In genomic region chr9:95815015-95815673, GRCm38 (mm10) we compare ENCODE assay signal across 16 mouse cellular contexts. TPM values are rescaled to one million over a fixed set of nuclear protein-coding genes. Genes with fewer than 3 reads are reported as not detected.
DNase-seq lines count a peak whose midpoint lies in the region; ATAC-seq and TF ChIP-seq lines count a peak whose summit lies in the region.
"Had no signal": no experiment of that assay in that cellular context is flagged by ENCODE, and none has a peak within 500 bp of the region (broad histone marks: within the 10 kb centered on the region; RNA-seq: fewer than 3 reads in every experiment).

No protein-coding gene starts in this region.

- no peak overlapping the region for H3K4me2 ChIP-seq in hindbrain, embryonic 11.5 days (replicated peaks; ENCODE audit: low read depth, low read length)
- no peak overlapping the region for H3K4me2 ChIP-seq in hindbrain, embryonic 16.5 days (ENCODE audit: low read length)
- H3K4me2 ChIP-seq: limb, embryonic 15.5 days had no signal

- no peaks in the 10 kb centered on the region for H3K27me3 ChIP-seq in hindbrain, embryonic 11.5 days (ENCODE audit: control insufficient read depth, insufficient read depth, low read length)
- H3K27me3 ChIP-seq in hindbrain, embryonic 16.5 days (replicated peaks; ENCODE audit: control insufficient read depth, insufficient read depth, low read length) = no peaks in the 10 kb centered on the region
- H3K27me3 ChIP-seq in MEL (ENCODE audit: control insufficient read depth in 1 of 2, insufficient read depth in 2 of 2, low read length in 2 of 2) = no peaks in the 10 kb centered on the region; a peak in 1 of 4 replicates
- H3K27me3 ChIP-seq in small intestine, adult 2 months (ENCODE audit: control insufficient read depth, insufficient read depth, low read length) = no peaks in the 10 kb centered on the region
- H3K27me3 ChIP-seq: limb, embryonic 15.5 days; Patski had no signal

- H3K9me3 ChIP-seq in hindbrain, embryonic 11.5 days (ENCODE audit: control insufficient read depth, low read length) = no peaks in the 10 kb centered on the region
- no peaks in the 10 kb centered on the region for H3K9me3 ChIP-seq in hindbrain, embryonic 16.5 days (ENCODE audit: control insufficient read depth, low read length)
- no peaks in the 10 kb centered on the region for H3K9me3 ChIP-seq in MEL (replicated peaks; ENCODE audit: insufficient read depth, low read length)
- H3K9me3 ChIP-seq: limb, embryonic 15.5 days had no signal

- peak overlapping the region; percentile 1; the same call in 1 of the 2 replicates for H3K27ac ChIP-seq in hindbrain, embryonic 11.5 days (ENCODE audit: low read depth, low read length)
- H3K27ac ChIP-seq in hindbrain, embryonic 16.5 days (ENCODE audit: low read depth, low read length) = no peak overlapping the region
- H3K27ac ChIP-seq in MEL (ENCODE audit: control insufficient read depth, low read depth, low read length) = no peak overlapping the region
- peak overlapping the region; percentile 93 for H3K27ac ChIP-seq in small intestine, adult 2 months (ENCODE audit: insufficient read depth, low read depth, low read length)
- H3K27ac ChIP-seq: limb, embryonic 15.5 days had no signal

- intact Hi-C loops in heart, postnatal 36 days (cut with DNase I) = no loop called here

- DNase-seq in hindbrain, embryonic 11.5 days (ENCODE audit: low spot score) = no peak
- DNase-seq in lung, postnatal 36 days = peak; percentile 34
- no peak for DNase-seq in lung, postnatal 14 days
- peak; percentile 52 for DNase-seq in MEL (ENCODE audit: low read depth, low spot score)
- no peak for DNase-seq in heart, postnatal 36 days
- DNase-seq: adrenal gland, postnatal 25 days; cerebellum, adult 9-11 months; gastrocnemius, postnatal 14 days; heart, postnatal 10 days; thymus, postnatal 14 days had no signal

- no peaks in the 10 kb centered on the region for H3K36me3 ChIP-seq in hindbrain, embryonic 11.5 days (ENCODE audit: control insufficient read depth, insufficient read depth, low read length)
- no peaks in the 10 kb centered on the region for H3K36me3 ChIP-seq in hindbrain, embryonic 16.5 days (ENCODE audit: control insufficient read depth, insufficient read depth, low read length)
- peaks cover 0 to 6% of the 10 kb centered on the region in 2 experiments; a peak in 2 of 4 replicates for H3K36me3 ChIP-seq in MEL (ENCODE audit: control insufficient read depth in 1 of 2, insufficient read depth in 2 of 2, low read length in 2 of 2)
- peaks cover 12% of the 10 kb centered on the region for H3K36me3 ChIP-seq in small intestine, adult 2 months (ENCODE audit: control insufficient read depth, insufficient read depth, low read length)
- H3K36me3 ChIP-seq: limb, embryonic 15.5 days had no signal

- ATAC-seq in hindbrain, embryonic 11.5 days (ENCODE audit: low FRiP score) = no peak
- no peak for ATAC-seq in hindbrain, embryonic 16.5 days
- ATAC-seq in megakaryocyte progenitor cell, adult 5-6 weeks (replicated peaks; ENCODE audit: poor library complexity) = no peak
- ATAC-seq: inflammation-experienced regulatory T-cells, adult 6 months; Patski had no signal

- no peak overlapping the region for H3K4me3 ChIP-seq in hindbrain, embryonic 11.5 days (ENCODE audit: low read depth, low read length)
- H3K4me3 ChIP-seq in hindbrain, embryonic 16.5 days (ENCODE audit: low read length) = no peak overlapping the region
- H3K4me3 ChIP-seq in MEL (ENCODE audit: control insufficient read depth in 1 of 2, insufficient read depth in 1 of 2, low read depth in 2 of 2, low read length in 2 of 2) = no peak overlapping the region
- peak overlapping the region; percentile 61 for H3K4me3 ChIP-seq in small intestine, adult 2 months (ENCODE audit: low read depth, low read length)
- H3K4me3 ChIP-seq: limb, embryonic 15.5 days had no signal

- no peak for TF ChIP-seq RAD21 in MEL (IDR thresholded peaks at IDR 0.05; ENCODE audit: low read depth, low read length)

- TF ChIP-seq EP300 in MEL (IDR thresholded peaks at IDR 0.05; ENCODE audit: low read depth in 1 of 2, low read length in 2 of 2) = no peak

- no peaks in the 10 kb centered on the region for H3K4me1 ChIP-seq in hindbrain, embryonic 11.5 days (replicated peaks; ENCODE audit: control insufficient read depth, insufficient read depth, low read length)
- H3K4me1 ChIP-seq in hindbrain, embryonic 16.5 days (ENCODE audit: control insufficient read depth, insufficient read depth, low read depth, low read length) = no peaks in the 10 kb centered on the region; the same call in 1 of the 2 replicates
- H3K4me1 ChIP-seq in MEL (ENCODE audit: control insufficient read depth in 1 of 2, insufficient read depth in 2 of 2, low read length in 2 of 2) = 0 out of 4 replicates have a peak, but pooled peaks cover 0 to 4% of the 10 kb centered on the region in 2 experiments
- H3K4me1 ChIP-seq in small intestine, adult 2 months (ENCODE audit: control insufficient read depth, insufficient read depth, insufficient read length, low read length) = peaks cover 19% of the 10 kb centered on the region

- no peak overlapping the region for H3K9ac ChIP-seq in hindbrain, embryonic 11.5 days (ENCODE audit: low read depth, low read length)
- H3K9ac ChIP-seq in hindbrain, embryonic 16.5 days (ENCODE audit: low read depth, low read length) = no peak overlapping the region
- H3K9ac ChIP-seq in MEL (ENCODE audit: control insufficient read depth, low read depth, low read length, poor library complexity, severe bottlenecking) = no peak overlapping the region
- H3K9ac ChIP-seq: limb, embryonic 15.5 days had no signal

- 79% methylated on average over 11 of the region's 11 CpGs for WGBS in hindbrain, embryonic 11.5 days
- 70% methylated on average over 11 of the region's 11 CpGs for WGBS in hindbrain, embryonic 16.5 days
- 29% methylated on average over 11 of the region's 11 CpGs for WGBS in small intestine, adult 2 months

- TF ChIP-seq CTCF in MEL (IDR thresholded peaks at IDR 0.05 in 2 of 3, conservative IDR thresholded peaks at IDR 0.05 in 1 of 3; ENCODE audit: control insufficient read depth in 1 of 3, insufficient read depth in 1 of 3, low read depth in 2 of 3, low read length in 3 of 3, poor library complexity in 1 of 3, severe bottlenecking in 1 of 3) = no peak
- no peak for TF ChIP-seq CTCF in small intestine, adult 2 months (IDR thresholded peaks at IDR 0.05; ENCODE audit: extremely low read depth, insufficient read length, insufficient replicate concordance, low read depth, low read length)

- no peak for TF ChIP-seq POLR2A in MEL (IDR thresholded peaks at IDR 0.05; ENCODE audit: control insufficient read depth in 1 of 2, insufficient read depth in 1 of 2, low read depth in 1 of 2, low read length in 2 of 2, poor library complexity in 1 of 2)
- 0 out of 2 replicates have a peak, but pooled peaks have one; percentile 40 for TF ChIP-seq POLR2A in small intestine, adult 2 months (IDR thresholded peaks at IDR 0.05; ENCODE audit: low read depth, low read length)

- H3K79me2 ChIP-seq in MEL (ENCODE audit: control insufficient read depth, insufficient read depth, low read length, poor library complexity) = no peaks in the 10 kb centered on the region

TF ChIP-seq in MEL, 35 proteins besides CTCF, POLR2A, EP300 and RAD21:
- TF ChIP-seq USF1 (IDR thresholded peaks at IDR 0.05; ENCODE audit: low read depth, low read length) (no peak), UBTF (IDR thresholded peaks at IDR 0.05; ENCODE audit: borderline replicate concordance, insufficient read depth, low read depth, low read length) (no peak), MXI1 (IDR thresholded peaks at IDR 0.05; ENCODE audit: low read depth, low read length) (no peak), GATA1 (IDR thresholded peaks at IDR 0.05; ENCODE audit: low read depth, low read length) (0 out of 2 replicates have a peak, but pooled peaks have one; percentile 42), JUND (IDR thresholded peaks at IDR 0.05; ENCODE audit: low read depth, low read length) (no peak)
TF ChIP-seq in MEL: peak in this region for 1.

RNA-seq across cellular contexts. Expression of gene Pls1, which starts 30.0 kb away (rescaled TPM):
- 7.1 and 8.3 TPM in 2 replicates for polyA plus RNA-seq in hindbrain, embryonic 11.5 days (2014; fragmentation: Nextera tagmentation; extraction: Ambion mirVana)
- 2.9 and 3.2 TPM in 2 replicates for polyA plus RNA-seq in hindbrain, embryonic 16.5 days (2015; fragmentation: Nextera tagmentation; extraction: Ambion mirVana)
- total RNA-seq in MEL (2012; rRNA removed) = not detected in 2 replicates
- polyA plus RNA-seq in MEL (2012; ENCODE audit: insufficient read depth in 1 of 2, insufficient read length in 2 of 2, low read depth in 1 of 2, low replicate concordance in 2 of 2, missing spikeins in 1 of 2) = under 1 TPM in 1 of 2 experiments, not detected in 1; 0.04 TPM
- polyA plus RNA-seq in small intestine, adult 2 months (2012; rRNA removed) = 18.8 and 82.0 TPM in 2 replicates
- total RNA-seq in megakaryocyte progenitor cell, adult 5-6 weeks (2015) = 0.05 and 0.12 TPM in 2 replicates
- not detected in 2 replicates for total RNA-seq in megakaryocyte progenitor cell, adult 5-6 weeks (2017)
- under 1 TPM; 0.27 to 0.50 TPM for total RNA-seq in heart, postnatal 36 days (2021)

RNA-seq across cellular contexts. Expression of gene Atr, which starts 42.3 kb away (rescaled TPM):
- 21.9 and 22.0 TPM in 2 replicates for polyA plus RNA-seq in hindbrain, embryonic 11.5 days (2014; fragmentation: Nextera tagmentation; extraction: Ambion mirVana)
- polyA plus RNA-seq in hindbrain, embryonic 16.5 days (2015; fragmentation: Nextera tagmentation; extraction: Ambion mirVana) = 9.1 and 9.3 TPM in 2 replicates
- total RNA-seq in MEL (2012; rRNA removed) = 19.6 and 19.8 TPM in 2 replicates
- polyA plus RNA-seq in MEL (2012; ENCODE audit: insufficient read depth in 1 of 2, insufficient read length in 2 of 2, low read depth in 1 of 2, low replicate concordance in 2 of 2, missing spikeins in 1 of 2) = 10 to 100 TPM in 1 of 2 experiments, not detected in 1; 12.2 TPM
- polyA plus RNA-seq in small intestine, adult 2 months (2012; rRNA removed) = 0.14 and 0.35 TPM in 2 replicates
- 30.8 and 45.1 TPM in 2 replicates for total RNA-seq in megakaryocyte progenitor cell, adult 5-6 weeks (2015)
- 34.3 and 56.1 TPM in 2 replicates for total RNA-seq in megakaryocyte progenitor cell, adult 5-6 weeks (2017)
- 1 to 10 TPM; 6.9 to 8.0 TPM for total RNA-seq in heart, postnatal 36 days (2021)

Comparison
In these comparisons a context has a peak if more than half of its experiments do, and no peak if none do; other contexts are left out.
1. DNase-seq: peak in lung, postnatal 36 days (single experiment) and MEL (single experiment); none in hindbrain, embryonic 11.5 days (single experiment), lung, postnatal 14 days (single experiment) and heart, postnatal 36 days (0 of 2).
2. H3K27ac ChIP-seq: peak in hindbrain, embryonic 11.5 days (single experiment) and small intestine, adult 2 months (single experiment); none in hindbrain, embryonic 16.5 days (single experiment) and MEL (single experiment).